Mouse (Mus musculus) liver, adult 2 months (tissue): ENCODE results near the gene Ggt6. TPM values are rescaled to one million over a fixed set of nuclear protein-coding genes. Genes with fewer than 3 reads are reported as not detected.

Source experiments
- DNase-seq: peaks from one replicate; pipeline ENCODE4 v3.0.0-alpha.2; 2011; ENCODE audit warnings: low read depth, low spot score; ENCODE audit errors: extremely low read depth
- H3K27ac ChIP-seq: fragments of 200-500 bp; replicated peaks from 2 replicates; pipeline ENCODE4 v1.5.1; 2012; ENCODE audit warnings: low read depth, mild to moderate bottlenecking, control low read depth, inconsistent platforms, low read length; ENCODE audit not compliant: insufficient read depth
- H3K27me3 ChIP-seq: fragments of 200-500 bp; 2 replicates; pipeline ENCODE4 v1.6.1; 2012; ENCODE audit warnings: mild to moderate bottlenecking, moderate library complexity, low read length, inconsistent platforms; ENCODE audit not compliant: control insufficient read depth, insufficient read depth
- H3K36me3 ChIP-seq: fragments of 200-500 bp; 2 replicates; pipeline ENCODE4 v1.6.1; 2012; ENCODE audit warnings: low read length, inconsistent platforms; ENCODE audit not compliant: control insufficient read depth, insufficient read depth
- H3K4me1 ChIP-seq: fragments of 200-500 bp; 2 replicates; pipeline ENCODE4 v1.6.1; 2011; ENCODE audit warnings: low read length; ENCODE audit not compliant: control insufficient read depth, insufficient read depth
- H3K4me3 ChIP-seq: fragments of 200-500 bp; 2 replicates; pipeline ENCODE4 v1.5.1; 2011; ENCODE audit warnings: low read depth, mild to moderate bottlenecking, control low read depth, low read length, moderate library complexity; ENCODE audit not compliant: insufficient read depth
- H3K79me2 ChIP-seq: fragments of 200-500 bp; 2 replicates; pipeline ENCODE4 v1.6.1; 2012; ENCODE audit warnings: inconsistent platforms, mild to moderate bottlenecking, low read length, moderate library complexity; ENCODE audit not compliant: control insufficient read depth, insufficient read depth
- H3K9ac ChIP-seq: fragments of 200-500 bp; 2 replicates; pipeline ENCODE4 v1.6.1; 2012; ENCODE audit warnings: low read depth, mild to moderate bottlenecking, control low read depth, inconsistent platforms, low read length
- CTCF ChIP-seq: fragments of 200-500 bp; IDR thresholded peaks from 2 replicates; pipeline ENCODE4 v1.5.1; 2011; ENCODE audit warnings: low read depth, low read length, control low read depth
- POLR2A ChIP-seq: fragments of 200-500 bp; IDR thresholded peaks from 2 replicates; pipeline ENCODE4 v1.6.1; 2011; ENCODE audit warnings: low read length, control low read depth; ENCODE audit not compliant: insufficient read depth; ENCODE audit errors: extremely low read depth
- WGBS: fragments of 180-500 bp; shearing (Covaris S2); methylation state at CpG from one replicate; pipeline ENCODE4 v1.1.7; 2018; 5-methylcytosine and 5-hydroxymethylcytosine counted together
- polyA plus RNA-seq: library from polyadenylated mRNA; depleted of rRNA; stranded (reverse); fragments of >200 nt; gene quantifications from 2 replicates; pipeline ENCODE4 v1.2.3, GENCODE M21; 2012
- total RNA-seq: library from RNA; depleted of rRNA; stranded (reverse); fragments of >200 nt; gene quantifications from 2 replicates; pipeline ENCODE4 v1.2.3, GENCODE M21; 2014

Ggt6 gene
- total and polyA plus RNA-seq, 2 experiments: 13.6 to 33.7 TPM

DNA sequence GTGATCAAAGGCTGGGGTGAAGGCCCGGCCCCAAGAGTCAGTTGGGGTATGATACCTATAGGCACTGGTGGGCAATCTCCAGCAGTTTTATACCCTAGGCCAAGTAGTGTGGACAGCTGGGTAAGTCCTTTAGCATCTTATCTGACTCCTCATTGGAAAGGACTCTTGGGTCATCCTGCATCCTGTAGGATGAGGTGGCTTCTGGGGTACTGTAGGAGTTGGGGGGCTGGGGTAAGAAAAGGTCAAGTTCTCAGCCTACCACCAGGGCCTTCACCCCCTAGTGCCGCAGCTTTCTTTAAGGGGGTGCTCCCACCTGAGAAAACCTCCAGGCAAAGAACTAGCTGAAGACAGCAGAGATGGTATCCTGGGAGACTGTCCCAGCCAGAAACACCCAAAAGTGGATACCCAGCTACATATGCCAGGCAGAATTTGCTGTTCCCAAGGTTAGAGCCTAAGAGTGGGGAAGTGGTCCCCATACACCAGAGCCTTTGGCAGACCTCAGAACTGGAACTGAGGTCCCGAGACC lies 16.9 kb downstream of the Ggt6 start:
- Histone ChIP-seq H3K27me3 (no peaks in the 10 kb centered on the region), H3K4me3 (no peak overlapping the region), H3K9ac (no peak overlapping the region), H3K27ac (no peak overlapping the region), H3K79me2 (no peaks in the 10 kb centered on the region), H3K36me3 (peaks cover 20% of the 10 kb centered on the region), H3K4me1 (peaks cover 4% of the 10 kb centered on the region; the same call in 1 of the 2 replicates)
- no peak for DNase-seq
- 90% methylated on average over 3 of the region's 3 CpGs for WGBS
- TF ChIP-seq CTCF: no peak
- TF ChIP-seq POLR2A: no peak

DNA sequence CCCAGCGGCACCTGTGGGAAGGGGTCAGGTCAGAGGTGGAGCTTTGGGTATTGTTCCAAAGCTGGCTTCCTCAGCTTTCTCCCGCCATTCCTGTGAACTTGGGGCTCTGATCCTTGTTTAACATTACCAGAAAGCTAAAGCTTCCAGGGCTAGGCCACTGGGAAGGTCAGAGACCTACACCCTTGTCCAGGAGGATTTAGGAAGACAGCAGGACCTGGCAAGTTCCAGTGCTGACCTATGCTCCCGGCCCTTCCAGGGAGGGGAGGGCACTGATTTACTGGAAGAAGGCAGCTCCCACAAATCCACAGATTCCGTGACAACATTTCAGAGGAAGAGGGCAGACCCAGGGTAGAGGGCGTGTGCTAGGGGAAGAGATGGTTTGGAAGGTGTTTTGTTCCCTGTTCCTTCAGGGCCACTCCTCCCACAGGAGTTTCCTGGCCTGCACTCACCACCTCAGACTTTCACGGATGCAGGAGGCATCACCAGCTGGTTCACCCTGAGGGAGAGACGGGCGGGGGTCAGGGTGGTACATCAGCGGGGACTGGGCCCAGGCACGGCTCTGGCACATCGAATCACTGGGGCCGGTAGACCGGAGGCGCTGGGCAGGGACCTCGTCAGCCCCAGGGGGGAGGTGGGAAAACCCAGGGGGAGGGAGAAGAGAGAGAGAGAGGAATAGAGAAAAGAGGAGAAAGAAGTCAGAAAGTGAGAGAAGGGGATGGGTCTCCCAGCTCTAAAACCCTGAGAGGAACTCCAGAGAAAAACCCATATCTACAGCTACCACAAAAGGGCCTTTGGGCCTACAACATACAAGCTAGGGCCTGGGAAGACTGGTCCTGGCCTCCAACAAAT lies 18.0 kb downstream of the Ggt6 start:
- WGBS: 58% methylated on average over 15 of the region's 15 CpGs
- H3K27me3 ChIP-seq: no peaks in the 10 kb centered on the region
- H3K36me3 ChIP-seq: peaks cover 14% of the 10 kb centered on the region
- H3K9ac ChIP-seq: no peak overlapping the region
- no peak for TF ChIP-seq POLR2A
- TF ChIP-seq CTCF: no peak
- H3K79me2 ChIP-seq: no peaks in the 10 kb centered on the region
- peak; percentile 45 for DNase-seq
- no peak overlapping the region for H3K4me3 ChIP-seq
- H3K27ac ChIP-seq: peak overlapping the region; percentile 11; the same call in 1 of the 2 replicates
- peaks cover 6% of the 10 kb centered on the region; the same call in 1 of the 2 replicates for H3K4me1 ChIP-seq

DNA sequence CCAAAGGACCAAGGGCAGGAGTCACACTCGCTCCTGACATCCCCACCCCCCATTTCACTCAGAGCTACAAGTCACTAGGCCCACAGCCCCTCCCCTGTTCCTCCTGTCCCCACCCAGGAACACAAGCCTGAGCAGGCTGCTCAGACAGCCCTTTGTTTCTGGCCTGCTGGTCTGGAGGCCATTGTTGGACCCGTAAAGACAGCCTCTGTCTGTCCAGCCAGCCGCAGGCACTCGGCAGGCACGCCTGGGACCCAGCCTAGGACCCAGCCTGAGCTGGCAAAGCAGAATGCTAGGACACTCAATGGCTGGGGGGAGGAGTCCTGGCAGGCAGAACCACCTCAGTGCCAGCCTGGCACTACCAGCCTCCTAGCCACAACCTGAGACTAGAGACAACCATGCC lies 20.4 kb downstream of the Ggt6 start:
- no peak overlapping the region for H3K4me3 ChIP-seq
- peaks cover 9% of the 10 kb centered on the region; the same call in 1 of the 2 replicates for H3K4me1 ChIP-seq
- H3K9ac ChIP-seq: no peak overlapping the region
- no peaks in the 10 kb centered on the region for H3K79me2 ChIP-seq
- H3K27me3 ChIP-seq: no peaks in the 10 kb centered on the region
- no peak overlapping the region for H3K27ac ChIP-seq
- 62% methylated on average over 5 of the region's 5 CpGs for WGBS
- TF ChIP-seq POLR2A (no peak), CTCF (no peak)
- H3K36me3 ChIP-seq: peaks cover 5% of the 10 kb centered on the region
- peak; percentile 29 for DNase-seq

DNA sequence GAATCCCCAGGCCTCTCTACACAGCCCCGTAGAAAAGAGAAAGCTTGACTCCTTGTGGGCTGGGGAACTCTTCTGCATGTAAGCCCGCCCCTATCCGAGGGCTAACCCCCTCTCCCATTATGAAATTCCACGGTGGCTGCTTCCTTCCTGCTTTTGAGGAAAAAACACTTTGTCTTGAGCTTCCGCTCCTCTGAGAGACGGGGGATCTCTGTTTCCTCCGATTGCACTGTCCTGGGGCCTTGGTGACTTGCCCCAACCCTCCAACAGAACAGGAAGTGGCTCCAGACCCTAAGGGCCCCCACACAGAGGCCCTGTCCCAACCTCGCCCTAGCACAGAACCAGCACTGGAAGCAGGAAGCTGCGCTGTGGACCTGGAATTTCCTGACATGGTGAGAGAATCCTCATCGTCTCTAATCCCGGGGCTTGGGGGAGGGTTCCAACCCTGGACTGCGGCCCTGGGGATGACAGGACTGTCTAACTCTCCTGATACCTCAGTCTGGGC lies 22.7 kb downstream of the Ggt6 start:
- DNase-seq: no peak
- peaks cover 11% of the 10 kb centered on the region for H3K36me3 ChIP-seq
- H3K27ac ChIP-seq: peak overlapping the region; percentile 64
- no peak for TF ChIP-seq CTCF
- no peak for TF ChIP-seq POLR2A
- peak overlapping the region; percentile 35; the same call in 1 of the 2 replicates for H3K9ac ChIP-seq
- 72% methylated on average over 12 of the region's 12 CpGs for WGBS
- peak overlapping the region; percentile 9; the same call in 1 of the 2 replicates for H3K4me3 ChIP-seq
- H3K79me2 ChIP-seq: no peaks in the 10 kb centered on the region; the same call in 1 of the 2 replicates
- peaks cover 14% of the 10 kb centered on the region for H3K4me1 ChIP-seq
- no peaks in the 10 kb centered on the region for H3K27me3 ChIP-seq

DNA sequence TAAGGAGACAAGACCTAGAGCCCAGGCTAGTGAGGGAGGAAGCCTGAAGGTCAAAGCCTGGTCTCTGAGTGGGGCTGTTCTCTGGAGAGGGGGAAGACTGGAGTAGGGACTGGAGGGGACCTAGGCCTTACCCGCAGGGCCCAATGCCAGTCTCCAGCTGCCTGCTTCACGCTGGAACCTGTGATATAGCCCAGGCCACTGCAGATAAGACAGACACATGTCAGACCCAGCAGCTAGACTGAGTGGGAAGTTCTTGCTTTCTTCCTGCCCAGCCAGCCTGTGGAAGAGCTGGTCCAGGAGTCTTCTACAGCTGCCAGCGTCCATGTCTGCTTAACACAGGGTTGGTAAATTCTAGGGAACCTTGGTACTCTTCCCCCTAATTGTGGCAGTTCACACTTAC lies 23.2 kb downstream of the Ggt6 start:
- no peaks in the 10 kb centered on the region for H3K27me3 ChIP-seq
- peaks cover 11% of the 10 kb centered on the region for H3K36me3 ChIP-seq
- peak overlapping the region; percentile 9; the same call in 1 of the 2 replicates for H3K4me3 ChIP-seq
- H3K79me2 ChIP-seq: no peaks in the 10 kb centered on the region; the same call in 1 of the 2 replicates
- peak overlapping the region; percentile 35; the same call in 1 of the 2 replicates for H3K9ac ChIP-seq
- 74% methylated on average over 3 of the region's 3 CpGs for WGBS
- H3K4me1 ChIP-seq: peaks cover 10% of the 10 kb centered on the region
- no peak for TF ChIP-seq POLR2A
- TF ChIP-seq CTCF: no peak
- DNase-seq: no peak
- peak overlapping the region; percentile 64 for H3K27ac ChIP-seq
